Mouse (Mus musculus): ENCODE results near the gene Sh3bgr.

DNA sequence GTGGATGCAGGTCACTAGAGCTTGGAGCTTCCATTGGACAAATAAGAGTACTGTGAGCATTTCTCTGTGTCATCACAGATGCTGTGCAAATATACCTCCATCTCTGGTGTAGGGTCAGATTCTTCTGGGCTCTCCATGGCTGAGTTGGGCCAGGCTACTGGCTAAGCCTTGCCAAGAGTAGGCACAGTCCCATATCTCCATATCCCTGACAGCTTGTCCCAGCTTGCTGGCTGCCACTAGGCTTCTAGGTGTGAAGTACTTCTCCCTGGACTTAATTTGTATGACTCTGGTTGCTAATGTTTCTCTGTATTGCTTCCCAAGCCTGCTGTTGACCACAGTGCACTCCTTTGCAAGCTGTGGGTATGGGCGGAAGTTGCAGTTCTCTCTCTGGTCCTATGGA, 51.9 kb downstream of the Sh3bgr start:
- TF ChIP-seq CTCF (IDR thresholded peaks at IDR 0.05; ENCODE audit: borderline replicate concordance, insufficient read depth, low read length) (no peak), POLR2A (IDR thresholded peaks at IDR 0.05; ENCODE audit: low read depth, low read length) (no peak)
